Mouse (Mus musculus) left cerebral cortex, postnatal 36 days (tissue): Measurements from ENCODE around the gene Prim2. TPM values are rescaled to one million over a fixed set of nuclear protein-coding genes. Genes with fewer than 3 reads are reported as not detected.

Source experiments
- DNase-seq, 2 experiments: peaks; one replicate each; pipeline ENCODE4 v3.0.0; 2021 to 2022; ENCODE audit warnings: low spot score in 2 of 2, mixed read lengths in 1 of 2
- intact Hi-C: fragments of 180-260 bp; cut with DNase I; formaldehyde crosslinking; loops from one replicate; pipeline ENCODE4 v1.15.1; 2025
- total RNA-seq, 2 experiments: library from RNA; stranded (reverse); gene quantifications; 2 replicates each; pipeline ENCODE4 v1.2.3; 2021

Prim2 gene
- total RNA-seq, 2 experiments from 2014 or later: 6.3 to 7.1 TPM

DNA sequence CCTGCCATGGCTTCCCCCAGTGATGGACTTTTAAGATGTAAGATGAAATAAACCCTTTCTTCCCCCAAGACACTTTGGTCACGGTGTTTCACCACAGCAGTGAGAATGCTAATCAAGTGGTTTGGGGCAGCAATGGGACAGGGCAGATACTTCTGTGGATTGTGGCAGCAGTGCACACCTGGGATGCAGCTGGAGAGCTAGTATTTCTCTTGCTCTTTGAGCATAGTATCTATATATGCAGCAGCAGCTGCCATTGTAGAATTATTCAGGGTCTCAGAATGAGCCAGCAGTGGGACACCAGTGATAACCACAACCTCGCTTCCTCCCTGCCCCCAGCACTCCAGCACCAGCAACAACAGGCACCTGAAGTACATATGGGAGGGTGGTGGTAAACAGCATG is 233.4 kb downstream of the Prim2 start:
- intact Hi-C loops: no loop called here
- DNase-seq: no peak

Other genes with a start within 250 kb of the Prim2 start
- 10 to 100 TPM; 27.4 to 32.1 TPM for gene Rab23, start 50.1 kb upstream of the Prim2 start, total RNA-seq
- gene Bag2, start 88.0 kb upstream of the Prim2 start, total RNA-seq: 10 to 100 TPM; 11.7 to 12.2 TPM
- 10 to 100 TPM; 51.2 to 62.0 TPM for gene Zfp451, start 144.8 kb upstream of the Prim2 start, total RNA-seq
- gene Bend6, start 238.0 kb upstream of the Prim2 start, total RNA-seq: 100 to 1,000 TPM; 128 to 136 TPM
- 100 to 1,000 TPM; 243 to 269 TPM for gene Dst, start 238.4 kb upstream of the Prim2 start, total RNA-seq